Mouse (Mus musculus) thymus, postnatal 25 days (tissue): ENCODE measurements at regions not wholly inside any gene's neighbourhood (a gene's known extent, or its start where the extent isn't known, plus 50 kb on each side); places are given as distances from the start of the nearest gene placed in this dataset.

ENCODE experiments used
- DNase-seq: peaks from one replicate; pipeline ENCODE4 v3.0.0; 2022

DNA sequence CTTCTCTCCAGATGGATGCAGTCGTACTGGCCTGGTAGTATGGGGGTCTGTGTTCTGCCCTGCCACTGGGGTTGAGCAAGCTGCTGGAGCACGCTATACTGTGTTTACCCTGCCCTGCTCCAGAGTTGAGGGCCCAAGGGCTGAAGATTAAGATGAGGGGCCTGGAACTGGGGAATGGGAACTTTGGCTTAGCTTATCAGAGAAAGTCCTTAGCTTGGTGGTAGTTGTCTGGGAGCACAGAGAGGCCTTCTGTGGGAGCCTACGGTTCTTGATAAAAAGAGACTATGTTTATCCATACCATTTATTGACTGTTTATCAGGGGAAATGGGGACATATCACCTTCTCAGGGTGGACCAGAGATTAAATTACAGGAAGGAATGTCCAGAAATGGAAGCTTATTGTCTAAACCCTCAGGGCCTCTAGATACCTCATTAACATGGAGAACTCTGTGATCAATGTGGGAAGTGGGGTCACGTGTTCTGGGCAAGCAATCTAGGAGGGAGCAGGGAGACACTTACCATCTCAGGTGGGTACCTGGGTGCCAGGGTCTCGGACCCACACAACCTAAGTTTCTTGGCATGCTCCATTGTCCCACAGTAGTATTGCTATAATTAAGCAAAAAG, 58.7 kb downstream of the Mycn start:
- no peak for DNase-seq

DNA sequence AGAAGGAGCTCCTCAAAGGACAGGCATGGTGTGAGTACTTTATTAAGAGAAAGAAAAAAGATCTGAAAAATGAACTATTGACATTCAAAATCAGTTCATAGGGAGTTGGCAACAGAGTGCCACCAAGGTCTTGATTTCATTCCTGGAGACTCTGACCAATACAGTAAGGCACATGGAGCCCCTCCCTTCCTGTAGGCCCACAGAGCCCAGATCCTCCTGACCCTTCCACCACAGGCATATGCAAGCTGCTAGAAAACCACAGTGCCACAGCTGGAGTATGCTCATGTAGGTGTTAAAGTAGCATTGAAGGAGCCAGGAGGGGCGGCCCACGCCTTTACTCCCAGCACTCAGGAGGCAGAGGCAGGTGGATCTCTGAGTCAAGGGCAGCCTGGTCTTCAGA, 63.7 kb downstream of the Mycn start:
- no peak for DNase-seq

DNA sequence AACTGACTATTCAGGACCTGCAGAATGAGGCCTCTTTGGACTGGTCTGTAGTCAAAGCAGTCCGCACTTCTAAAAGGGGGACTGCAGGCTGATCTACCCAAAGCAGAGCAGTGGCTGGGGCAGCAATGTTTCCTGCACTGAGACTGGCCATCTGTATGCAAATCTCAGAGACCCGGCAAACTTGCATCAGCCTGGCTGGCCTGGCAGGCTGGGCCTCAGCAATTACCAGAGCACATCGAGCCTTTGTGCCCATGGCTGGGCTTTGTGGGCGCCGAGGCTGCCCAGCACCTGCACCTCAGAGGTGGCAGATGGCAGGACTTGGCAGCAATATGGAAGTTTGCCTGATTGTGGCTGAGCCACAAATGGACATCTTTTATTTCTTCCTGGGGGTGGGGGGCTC, 64.2 kb downstream of the Mycn start:
- DNase-seq: no peak

DNA sequence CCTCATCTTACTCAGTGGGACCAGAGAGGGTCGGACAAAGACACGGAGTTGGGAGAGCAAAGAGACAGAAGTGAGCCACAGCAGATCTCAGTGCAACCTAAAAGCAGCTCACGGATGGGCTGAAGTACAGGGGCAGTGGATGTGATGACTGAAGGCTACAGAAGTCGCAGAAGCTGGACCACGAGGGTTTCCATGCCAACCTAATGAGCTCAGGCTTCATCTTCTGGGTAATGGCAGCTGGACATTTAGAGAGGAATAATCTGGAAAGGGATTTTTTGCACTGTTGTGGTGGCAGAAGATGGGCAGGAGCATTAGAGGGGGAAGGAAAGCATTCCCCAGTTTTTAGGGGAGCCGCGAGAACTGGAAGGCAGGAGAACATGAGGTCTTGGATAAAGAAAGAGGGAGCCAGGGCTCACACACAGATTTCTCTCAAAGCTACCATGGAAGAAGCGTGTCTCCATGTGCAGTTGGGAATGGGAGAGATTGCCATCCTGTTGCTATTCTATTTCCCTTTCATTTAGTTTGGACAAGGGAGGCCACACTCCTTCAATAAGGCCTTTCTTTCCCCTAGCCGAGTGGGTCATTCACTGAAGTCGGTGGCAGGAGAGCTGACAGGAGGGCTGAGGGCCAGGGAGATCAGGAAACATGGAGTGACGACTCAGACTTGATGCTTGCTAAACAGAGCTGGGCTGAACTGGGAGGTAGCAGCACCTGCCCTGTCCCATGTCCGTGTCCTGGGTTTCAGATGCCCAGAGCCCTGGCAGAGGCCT, 65.6 kb downstream of the Mycn start:
- no peak for DNase-seq

DNA sequence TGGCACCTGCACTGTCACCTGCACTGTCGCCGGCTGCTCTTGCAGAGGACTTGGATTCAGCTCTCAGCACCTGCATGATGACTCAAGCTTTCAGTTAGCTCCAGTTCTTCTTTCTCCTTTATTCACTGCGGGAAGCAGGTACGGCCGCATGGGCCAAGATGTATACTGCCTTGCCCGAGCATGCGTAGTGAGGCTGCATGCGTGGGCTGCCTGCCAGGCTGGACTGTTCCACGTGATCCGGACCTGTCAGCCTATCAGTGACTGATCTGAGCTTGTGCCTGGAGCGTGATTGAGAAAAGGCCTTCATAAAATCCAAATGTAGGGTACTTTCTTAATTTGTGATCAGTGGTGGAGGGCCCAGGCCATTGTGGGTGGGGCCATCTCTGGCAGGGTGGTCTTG, 68.2 kb downstream of the Mycn start:
- no peak for DNase-seq

DNA sequence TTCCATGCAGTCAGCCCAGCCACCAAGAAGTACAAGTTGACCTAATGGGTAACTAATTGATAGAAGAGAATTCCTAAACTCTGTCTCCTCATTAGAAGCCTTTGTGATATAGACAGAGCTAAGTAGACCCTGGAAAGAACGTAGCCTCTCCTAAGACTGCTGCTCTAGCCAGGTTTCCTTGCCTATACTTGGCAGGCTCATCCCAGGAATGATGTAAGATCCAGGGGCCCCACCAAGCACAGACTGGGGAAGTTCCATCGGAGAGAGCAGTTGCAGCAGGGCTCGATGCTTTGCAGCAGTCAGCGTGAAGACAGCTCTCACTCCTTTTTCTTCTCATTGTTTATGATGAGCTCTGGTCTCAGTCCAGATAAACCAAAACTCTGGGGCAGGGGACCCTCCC, 68.7 kb downstream of the Mycn start:
- no peak for DNase-seq

DNA sequence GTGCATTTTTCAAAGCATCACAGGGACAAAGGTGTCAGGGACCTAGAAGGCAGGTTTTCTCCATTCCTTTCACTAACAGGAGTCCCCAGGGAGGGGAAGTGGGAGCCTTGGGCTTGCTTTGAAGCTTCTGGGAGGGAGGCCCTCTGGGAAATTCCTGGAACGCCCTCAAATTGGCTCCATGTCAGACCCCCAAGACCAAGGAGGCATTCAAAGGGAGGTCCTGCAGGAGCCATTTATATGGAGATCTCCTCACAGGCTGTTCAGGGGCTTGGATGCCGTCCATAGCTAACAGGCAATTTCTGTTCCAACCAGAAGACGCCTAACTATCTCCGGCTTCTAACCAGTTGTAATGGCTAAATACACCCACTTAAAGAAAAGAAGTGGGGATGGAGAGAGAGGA, 70.4 kb downstream of the Mycn start:
- no peak for DNase-seq

DNA sequence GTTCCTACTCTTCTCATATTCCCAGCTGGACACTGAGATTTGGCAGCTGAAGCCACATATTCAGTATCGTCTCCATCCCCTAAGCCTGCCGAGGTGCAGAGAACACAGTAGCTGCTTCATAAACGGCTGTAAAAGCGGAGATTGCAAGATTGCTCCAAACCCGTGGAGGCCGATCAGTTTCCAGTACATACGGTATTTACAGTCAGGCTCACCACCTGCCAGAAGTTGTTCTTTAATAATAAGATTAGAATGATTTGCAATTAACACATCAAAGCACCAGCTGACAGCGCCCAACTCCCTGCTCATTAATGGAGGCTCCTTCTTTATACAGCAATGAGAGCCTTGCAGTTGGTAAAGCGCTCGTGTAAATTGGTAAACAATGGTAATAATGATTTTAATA, 75.1 kb downstream of the Mycn start:
- DNase-seq: no peak

DNA sequence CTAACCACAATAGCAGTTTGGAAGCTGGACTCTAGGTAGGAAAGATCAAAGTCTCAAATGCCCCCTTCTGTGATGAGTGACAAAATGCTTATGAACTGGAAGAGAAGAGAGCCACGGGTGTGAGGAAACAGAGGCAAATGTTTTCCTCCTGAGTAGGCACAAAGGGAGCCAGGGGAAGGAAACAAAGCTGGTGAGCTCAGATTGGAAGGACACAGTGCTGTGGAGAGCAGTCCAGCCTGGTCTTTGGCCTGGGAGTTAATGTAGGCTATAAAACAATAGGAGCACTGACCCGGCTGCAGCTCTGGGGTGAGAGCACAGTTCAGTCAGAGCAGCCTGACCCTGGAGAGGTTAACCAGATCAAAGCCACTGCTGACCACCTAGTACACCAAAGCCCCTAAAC, 91.0 kb downstream of the Mycn start:
- no peak for DNase-seq

DNA sequence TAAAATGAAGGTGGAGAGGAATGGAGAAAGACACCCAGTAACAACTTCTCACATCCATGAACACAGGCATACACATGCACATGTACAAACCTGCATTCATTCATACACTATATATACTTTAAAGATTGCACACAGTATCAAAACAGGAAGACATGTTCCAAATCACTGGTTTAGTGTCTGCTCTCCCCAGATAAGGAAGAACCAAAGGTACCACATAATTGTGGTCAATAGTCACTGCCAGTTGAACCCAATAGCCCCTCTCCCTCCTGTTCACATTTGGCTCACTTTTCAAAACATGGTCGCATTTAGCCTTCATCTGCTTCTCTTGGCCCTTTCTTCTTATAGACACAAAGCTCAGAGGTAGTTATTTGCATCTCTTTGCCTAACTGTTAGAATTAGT, 95.0 kb downstream of the Mycn start:
- no peak for DNase-seq

DNA sequence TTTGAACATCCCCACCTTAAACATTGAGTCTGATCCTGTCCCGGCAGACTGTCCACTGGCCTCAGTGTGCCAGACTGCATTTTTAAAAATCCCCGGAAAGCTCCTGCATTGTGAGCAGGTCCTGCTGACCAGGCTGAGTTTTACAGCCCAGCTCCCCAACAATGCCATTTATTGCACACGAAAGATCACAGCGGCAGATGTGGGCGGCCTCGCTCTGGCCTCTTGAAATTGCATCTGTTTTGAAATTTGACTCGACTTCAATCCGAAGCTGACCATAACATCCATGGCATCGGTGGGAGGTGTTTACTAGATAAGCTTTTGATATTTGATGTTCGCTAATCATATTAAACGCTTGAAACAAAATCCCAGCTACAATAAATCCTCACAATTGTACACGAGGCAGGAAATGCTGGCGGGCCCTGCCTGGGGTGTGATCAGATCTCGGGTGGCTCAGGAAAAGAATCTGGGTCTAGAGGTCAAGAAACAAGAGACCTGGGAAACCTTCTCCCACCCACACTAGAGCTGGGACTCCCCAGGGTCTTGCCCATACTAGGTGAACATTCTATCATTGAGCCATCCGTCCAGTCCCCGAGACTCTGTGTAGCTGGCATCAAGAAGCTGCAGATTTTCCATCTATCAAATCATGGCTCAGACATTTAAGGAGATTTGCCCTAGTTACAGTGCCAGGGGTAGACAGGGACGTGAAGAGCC, 99.3 kb downstream of the Mycn start:
- no peak for DNase-seq

DNA sequence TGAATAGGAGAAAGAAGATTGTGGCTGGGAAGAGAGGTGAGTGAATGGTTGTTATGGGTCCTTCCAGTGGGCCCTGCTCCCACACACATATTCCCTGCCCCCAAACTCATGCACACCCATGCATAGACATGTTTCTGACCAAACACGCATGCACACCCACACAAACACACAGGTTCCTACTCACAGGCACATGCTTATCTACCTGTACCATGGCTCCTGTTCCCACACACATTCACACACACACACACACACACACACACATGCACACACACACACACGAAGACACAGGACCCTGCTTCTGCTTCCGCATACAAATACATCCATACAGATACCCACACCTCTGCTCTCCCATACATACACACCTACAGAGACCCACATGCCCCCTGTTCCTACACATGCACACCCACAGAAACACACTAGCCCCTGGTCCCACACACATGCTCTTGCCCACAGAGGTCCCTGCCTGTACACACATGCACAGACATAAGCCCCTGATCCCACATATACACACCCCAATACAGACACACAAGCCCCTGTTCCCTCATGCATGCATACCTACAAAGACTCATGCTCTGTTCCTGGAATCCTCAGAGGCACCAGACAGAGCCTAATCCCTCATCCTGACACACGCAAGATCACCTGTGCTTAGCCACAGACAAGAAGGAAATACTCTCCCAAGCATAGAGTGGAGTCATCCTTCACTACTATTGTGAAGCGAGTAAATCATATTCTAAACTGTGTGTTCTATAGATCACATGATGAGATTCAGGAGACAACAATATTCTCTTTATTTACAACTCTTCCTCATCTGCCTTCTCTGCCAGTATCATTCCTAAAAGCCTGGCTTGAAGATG, 100.1 kb downstream of the Mycn start:
- no peak for DNase-seq

DNA sequence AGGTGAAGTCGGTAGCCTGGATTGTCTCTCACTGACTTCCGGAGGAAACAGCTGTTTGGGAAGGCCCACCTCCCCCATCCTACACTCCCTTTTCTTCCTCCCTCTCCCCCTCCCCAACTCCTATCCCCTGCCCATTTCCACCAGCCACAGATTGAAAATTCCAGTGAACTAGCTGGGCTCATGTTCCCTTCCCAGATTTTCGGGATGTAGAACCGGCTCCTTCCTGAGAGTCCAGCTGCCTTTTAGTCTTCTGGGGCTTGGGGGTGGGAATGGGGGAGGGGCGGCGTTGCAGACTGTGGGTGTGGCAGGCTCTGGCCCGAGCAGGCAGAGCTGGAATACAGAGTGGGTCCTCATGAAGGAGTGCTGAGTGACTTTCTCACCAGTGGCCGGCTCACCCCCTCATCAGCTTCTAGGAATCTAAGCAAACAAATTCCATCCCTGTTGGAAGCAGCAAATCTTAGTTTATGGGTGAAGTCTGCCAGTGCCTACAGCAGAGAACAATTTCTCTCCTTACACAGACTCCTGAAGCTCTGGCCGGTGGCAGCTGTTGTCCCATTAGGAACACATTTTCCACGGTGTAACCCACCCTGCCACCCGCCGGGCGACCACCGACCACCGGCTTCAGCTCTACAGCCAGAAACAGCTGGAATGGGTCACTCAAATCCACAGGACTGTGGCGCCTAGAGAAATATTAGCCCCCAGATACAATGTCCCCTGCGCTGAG, 100.9 kb downstream of the Mycn start:
- no peak for DNase-seq

DNA sequence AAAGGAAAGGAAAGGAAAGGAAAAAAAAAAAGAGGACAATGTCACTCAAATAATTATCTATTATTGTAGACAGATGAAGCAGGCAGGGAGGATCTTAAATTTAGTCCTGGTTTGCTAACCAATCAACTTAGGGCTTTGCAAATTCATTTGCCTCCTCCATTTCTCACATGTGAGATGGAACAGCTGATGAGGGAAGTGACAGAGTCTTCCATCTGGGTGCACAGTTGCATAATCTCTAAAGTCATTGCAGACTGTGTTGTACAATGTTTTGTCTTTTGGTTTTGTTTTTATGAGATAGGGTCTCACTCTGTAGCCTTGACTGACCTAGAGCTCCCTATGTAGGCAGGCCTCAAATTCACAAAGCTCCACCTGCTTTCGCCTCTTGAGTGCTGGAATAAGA, 103.9 kb downstream of the Mycn start:
- DNase-seq: no peak

DNA sequence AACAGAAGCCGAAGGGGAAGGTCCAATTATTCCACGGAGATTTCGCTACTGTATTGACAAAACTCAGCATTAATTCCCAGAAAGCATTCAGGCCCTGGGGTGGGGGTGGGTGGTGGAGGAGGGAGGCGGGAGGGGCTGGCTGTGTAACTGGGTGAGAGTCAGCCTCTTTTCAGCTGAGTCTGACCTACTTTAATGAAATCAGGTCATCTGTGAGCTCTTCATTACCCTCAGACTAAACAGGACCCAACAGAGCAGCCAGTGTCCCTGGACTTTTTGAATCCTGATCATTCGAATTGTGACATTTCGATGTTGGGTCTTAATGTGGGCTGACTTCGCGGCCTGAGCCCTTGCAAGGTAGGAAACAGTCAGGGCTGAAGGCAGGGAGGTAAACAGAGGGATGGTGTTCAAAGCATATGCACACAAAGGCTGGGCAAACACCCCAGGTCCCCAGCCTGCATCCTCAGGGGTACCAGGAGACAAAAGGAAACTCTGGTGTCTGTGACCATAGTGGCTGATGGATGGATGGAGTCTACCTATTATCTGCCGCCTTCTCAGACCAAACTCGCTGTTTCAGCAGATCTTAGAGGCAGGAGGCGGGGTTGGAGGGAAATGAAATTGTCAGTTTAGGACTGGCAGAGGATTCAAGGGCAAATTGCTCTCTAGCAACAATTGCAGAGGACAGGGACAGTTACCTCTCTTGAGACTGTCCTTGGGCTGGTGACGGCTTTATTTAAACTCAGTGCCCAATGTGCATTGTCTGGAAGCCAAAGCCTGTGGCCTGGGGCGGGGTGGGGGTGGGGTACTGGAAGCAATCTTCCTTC, 113.7 kb downstream of the Mycn start:
- DNase-seq: no peak

DNA sequence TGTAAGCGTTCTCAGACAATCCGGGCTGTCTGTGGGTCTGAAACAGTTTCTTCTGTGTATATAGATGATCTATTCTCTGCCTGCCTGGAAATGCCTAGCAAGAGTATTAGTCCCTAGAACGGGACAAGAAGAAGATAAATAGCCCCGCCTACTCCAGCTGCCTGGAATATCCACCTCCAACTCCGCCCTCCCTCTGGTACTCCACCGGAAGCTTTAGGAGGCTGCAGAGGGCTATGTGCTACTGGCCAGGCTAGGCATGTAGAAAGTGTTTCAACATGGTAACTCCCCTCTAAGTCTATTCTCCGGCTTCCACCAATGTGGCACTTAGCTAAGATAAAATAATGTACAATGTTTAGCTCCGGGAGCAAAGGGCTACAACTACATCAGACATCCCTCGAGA, 114.3 kb downstream of the Mycn start:
- DNase-seq: no peak

DNA sequence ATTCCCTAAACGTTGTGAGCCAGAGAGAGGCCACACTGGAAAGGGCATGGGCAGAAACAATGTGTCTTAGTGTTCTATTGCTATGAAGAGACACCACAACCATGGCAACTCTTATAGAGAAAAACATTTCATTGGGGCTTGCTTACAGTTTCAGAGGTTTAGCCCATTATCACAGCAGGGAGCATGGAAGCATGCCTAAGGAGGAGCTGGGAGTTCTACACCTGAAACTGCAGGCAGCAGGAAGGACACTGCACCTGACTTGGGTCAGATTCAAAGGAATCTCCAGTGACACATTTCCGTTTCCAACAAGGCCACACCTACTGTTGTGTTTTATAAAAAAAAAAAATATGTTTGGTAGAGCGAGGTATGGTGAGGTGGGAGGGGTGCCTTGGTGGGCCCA, 115.3 kb downstream of the Mycn start:
- no peak for DNase-seq

DNA sequence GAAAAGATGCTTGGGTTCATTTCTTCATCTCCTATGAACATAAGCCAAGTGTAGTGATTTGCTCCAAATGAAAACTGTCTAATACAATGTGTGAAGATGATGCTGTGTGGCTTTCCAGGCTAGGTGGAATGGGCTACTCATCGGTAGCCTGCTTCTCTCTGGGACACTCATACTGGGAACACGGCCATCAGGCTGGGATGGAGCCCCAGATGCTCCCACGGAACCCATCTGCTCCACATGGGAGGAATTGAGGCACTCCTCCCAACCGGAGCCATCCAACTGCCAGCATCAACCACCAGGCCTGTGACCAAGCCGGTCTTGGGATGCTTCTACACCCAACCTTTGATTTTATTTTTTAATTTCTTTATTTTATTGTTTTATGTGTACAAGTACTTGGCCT, 115.9 kb downstream of the Mycn start:
- DNase-seq: no peak

DNA sequence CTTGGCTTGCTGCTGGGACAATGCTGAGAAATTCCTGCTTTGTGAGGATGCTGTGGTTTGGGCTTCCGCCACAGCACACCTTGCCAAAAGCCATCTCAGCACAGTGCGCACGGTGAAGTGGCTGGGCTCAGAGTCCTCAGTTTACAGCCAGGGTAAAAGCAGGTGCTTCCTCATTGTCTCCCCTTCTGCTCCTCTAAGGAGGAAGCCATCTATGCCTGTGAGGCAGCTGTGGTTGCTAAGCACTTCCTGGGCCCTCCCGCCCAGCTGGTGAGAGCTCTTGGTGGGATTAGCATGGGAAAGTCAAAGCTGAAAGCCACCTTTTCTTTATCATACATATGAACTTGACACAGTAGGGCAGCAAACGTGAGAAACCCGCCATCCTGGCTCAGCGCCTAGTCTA, 120.2 kb downstream of the Mycn start:
- peak; percentile 39 for DNase-seq

DNA sequence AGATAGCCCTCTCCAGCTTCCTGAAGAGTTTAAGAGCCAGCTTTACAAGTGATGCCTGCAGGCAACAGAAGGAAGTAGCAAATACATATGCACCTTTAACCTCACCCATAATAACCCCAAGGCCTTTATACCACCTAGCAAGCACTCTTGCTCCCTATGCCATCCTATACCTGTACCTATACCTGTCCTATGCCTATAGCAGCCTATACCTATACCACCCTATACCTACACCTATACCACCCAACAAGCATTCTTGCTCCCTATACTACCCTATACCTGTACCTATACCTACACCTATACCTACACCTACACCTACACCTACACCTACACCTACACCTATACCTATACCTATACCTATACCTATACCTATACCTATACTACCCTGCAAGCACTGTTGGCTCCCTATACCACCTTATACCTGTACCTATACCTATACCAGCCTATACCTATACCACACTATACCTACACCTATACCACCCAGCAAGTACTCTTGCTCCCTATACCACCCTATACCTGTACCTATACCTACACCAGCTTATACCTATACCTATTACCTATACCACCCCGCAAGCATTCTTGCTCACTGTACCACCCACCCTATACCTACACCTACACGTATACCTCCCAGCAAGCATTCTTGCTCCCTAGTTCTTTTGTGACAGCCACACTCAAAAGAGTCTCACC, 120.9 kb downstream of the Mycn start:
- no peak for DNase-seq

DNA sequence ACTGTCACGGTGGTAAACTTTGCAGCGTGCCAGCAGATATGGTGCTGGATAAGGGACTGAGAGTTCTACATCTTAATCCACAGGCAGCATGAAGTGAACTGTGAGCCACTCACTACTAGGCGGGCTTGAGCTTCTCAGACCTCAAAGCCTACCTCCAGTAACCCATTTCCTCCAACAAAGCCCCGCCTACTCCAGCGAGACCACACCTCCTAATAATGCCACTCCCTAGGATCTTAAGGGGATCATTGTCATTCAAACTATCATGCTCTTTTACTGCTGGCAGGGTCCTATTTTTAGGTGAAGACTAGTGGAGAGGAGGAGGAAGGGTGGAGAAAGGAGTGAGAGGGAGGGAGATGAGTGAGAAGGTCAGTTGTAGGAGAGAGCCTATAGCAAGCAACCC, 122.0 kb downstream of the Mycn start:
- DNase-seq: no peak
